Mouse (Mus musculus): ENCODE measurements around the gene Adgrb3. TPM values are rescaled to one million over a fixed set of nuclear protein-coding genes. Genes with fewer than 3 reads are reported as not detected.
A peak's percentile ranks its signal among the peaks of the same experiment; 100 is the strongest.

The Adgrb3 gene
- not detected in 2 replicates for polyA plus RNA-seq (2012; ENCODE audit: insufficient read depth, insufficient read length, low replicate concordance, missing spikeins)

DNA sequence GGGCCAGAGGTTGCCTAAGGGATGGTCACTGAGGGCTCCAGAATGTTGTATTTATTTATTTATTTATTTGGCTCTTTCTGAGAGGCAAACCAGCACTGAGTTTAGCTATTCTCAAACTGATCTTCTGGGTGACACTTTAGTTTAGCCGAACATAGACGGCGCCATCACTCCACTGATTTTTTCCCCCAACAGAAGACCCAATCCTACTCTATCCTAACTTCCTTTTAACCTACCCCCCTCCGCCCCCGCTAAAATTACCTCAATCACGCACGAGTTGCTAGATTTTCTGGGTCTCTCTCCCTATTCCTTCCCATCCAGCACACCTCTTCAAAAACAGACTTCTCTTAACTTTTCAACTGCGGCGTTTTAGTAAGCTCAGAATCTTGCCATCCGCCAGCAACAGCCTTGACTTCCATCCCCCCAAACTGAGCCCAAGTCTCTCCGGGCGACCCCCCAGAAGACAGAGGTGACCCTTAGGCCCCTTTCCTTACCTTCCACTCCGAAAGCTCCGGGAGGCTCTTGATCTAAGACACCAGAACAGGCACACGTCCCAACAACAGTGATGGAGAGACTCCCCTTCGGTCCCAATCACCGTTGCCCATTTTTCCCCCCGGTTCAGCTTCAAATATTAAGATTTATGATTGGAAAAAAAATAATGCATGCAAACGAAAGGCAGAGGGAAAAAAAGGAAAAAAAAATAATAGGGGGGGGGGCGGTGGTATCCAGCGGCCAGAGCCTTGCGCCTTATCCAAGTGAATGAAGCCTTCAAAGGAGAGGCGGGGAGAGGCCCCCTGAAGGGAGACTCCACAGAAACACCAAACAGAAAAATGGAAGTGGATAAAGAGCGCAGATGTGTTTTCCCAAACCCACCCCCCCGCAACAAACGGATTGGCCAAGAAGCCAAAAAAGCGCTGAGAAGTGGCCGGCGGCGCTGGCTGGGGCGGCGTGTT, at the start of gene Adgrb3:
Gene Adgrb3 (minus strand): TSS at position 737 of the 950 bp plus-strand sequence.
- peak within 1 kb of the TSS; percentile 88 for H3K27ac ChIP-seq (ENCODE audit: insufficient read depth, low read depth, low read length)
- H3K4me1 ChIP-seq (ENCODE audit: control insufficient read depth, insufficient read depth, low read length) = peaks cover 4% of the 10 kb centered on the region; the same call in 1 of the 2 replicates
- TF ChIP-seq POLR2A (IDR thresholded peaks at IDR 0.05; ENCODE audit: insufficient read depth, low read depth, low read length) (no peak), CTCF (IDR thresholded peaks at IDR 0.05; ENCODE audit: insufficient read depth, low read depth, low read length) (no peak)
- WGBS = 1% methylated on average over 32 of the region's 32 CpGs
- peak within 1 kb of the TSS; percentile 97 for H3K4me3 ChIP-seq (ENCODE audit: insufficient read depth, low read depth, low read length)

DNA sequence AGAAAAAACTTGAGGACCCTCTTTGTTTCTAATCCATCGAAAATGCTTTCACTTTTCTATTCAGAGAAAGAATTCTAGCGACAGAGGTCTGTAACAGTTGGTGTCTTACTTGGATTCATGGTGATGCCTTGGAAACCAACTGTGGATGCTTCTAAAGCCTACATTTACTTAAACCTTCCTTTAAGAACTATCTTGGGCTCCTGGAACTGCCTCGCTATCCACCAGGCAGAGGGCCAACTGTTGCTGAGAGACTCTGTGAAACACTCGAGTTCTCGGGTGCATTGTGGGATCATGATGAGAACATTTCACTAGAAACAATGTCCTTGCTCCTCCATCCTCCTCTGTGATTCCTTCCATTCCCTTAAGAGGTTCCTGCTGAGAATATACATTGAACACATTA, 48.0 kb upstream of the Adgrb3 start:
- no peak overlapping the region for H3K4me3 ChIP-seq (ENCODE audit: insufficient read depth, low read depth, low read length)
- no peak overlapping the region for H3K27ac ChIP-seq (ENCODE audit: insufficient read depth, low read depth, low read length)
- no peak for TF ChIP-seq POLR2A (IDR thresholded peaks at IDR 0.05; ENCODE audit: insufficient read depth, low read depth, low read length)
- no peak for TF ChIP-seq CTCF (IDR thresholded peaks at IDR 0.05; ENCODE audit: insufficient read depth, low read depth, low read length)
- 56% methylated on average over 5 of the region's 5 CpGs for WGBS
- H3K4me1 ChIP-seq (ENCODE audit: control insufficient read depth, insufficient read depth, low read length) = no peaks in the 10 kb centered on the region

DNA sequence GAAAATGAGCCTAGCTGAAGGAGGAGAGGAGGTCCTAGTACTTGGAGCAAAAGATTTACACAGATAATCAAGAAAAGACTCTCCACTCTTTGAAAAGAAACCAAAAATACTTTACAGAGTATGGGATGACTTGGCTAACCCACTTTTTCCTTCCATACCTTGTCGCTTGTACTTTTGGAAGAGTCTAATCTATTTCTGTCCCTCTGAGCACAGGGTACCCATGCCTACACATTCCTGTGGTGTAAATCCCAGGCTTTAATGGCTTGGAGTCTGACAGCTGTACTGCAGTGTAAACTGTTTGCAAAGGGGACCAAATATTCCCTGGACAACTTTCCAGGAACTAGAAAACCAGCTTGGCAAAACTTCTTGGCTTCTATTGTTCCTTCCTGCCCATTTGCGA, 28.0 kb upstream of the Adgrb3 start:
- Histone ChIP-seq H3K4me3 (ENCODE audit: insufficient read depth, low read depth, low read length) (no peak overlapping the region), H3K27ac (ENCODE audit: insufficient read depth, low read depth, low read length) (no peak overlapping the region), H3K4me1 (ENCODE audit: control insufficient read depth, insufficient read depth, low read length) (no peaks in the 10 kb centered on the region)
- WGBS = 77% methylated on average over 2 of the region's 2 CpGs
- TF ChIP-seq POLR2A (IDR thresholded peaks at IDR 0.05; ENCODE audit: insufficient read depth, low read depth, low read length) (no peak), CTCF (IDR thresholded peaks at IDR 0.05; ENCODE audit: insufficient read depth, low read depth, low read length) (no peak)

DNA sequence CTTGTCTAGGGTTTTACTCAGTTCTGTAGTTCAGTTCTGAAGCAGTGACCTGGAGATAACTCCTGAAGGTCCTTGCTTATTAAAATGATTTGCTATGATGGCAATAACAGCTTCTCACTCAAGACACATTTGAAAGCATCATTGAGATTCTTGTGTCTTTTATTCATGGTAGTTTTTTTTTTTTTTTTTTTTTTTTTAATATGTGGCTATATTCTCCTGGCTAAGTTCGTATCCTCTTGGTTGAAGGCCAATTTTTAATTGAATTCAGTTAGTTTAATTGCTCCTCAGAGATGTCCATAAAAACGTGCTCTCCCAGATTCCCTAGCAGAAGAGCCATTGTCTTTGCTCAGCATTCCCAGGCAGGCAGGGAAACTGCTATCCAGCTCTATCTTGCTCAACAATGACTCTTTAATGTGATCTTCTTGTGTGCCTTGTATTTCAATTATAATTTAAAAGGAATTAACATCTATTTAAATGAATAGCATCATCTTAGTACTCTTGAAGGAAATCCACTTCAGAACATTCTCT, 25.0 kb upstream of the Adgrb3 start:
- no peak overlapping the region for H3K27ac ChIP-seq (ENCODE audit: insufficient read depth, low read depth, low read length)
- WGBS = 29% methylated on average over 2 of the region's 2 CpGs
- no peak overlapping the region for H3K4me3 ChIP-seq (ENCODE audit: insufficient read depth, low read depth, low read length)
- H3K4me1 ChIP-seq (ENCODE audit: control insufficient read depth, insufficient read depth, low read length) = no peaks in the 10 kb centered on the region
- no peak for TF ChIP-seq POLR2A (IDR thresholded peaks at IDR 0.05; ENCODE audit: insufficient read depth, low read depth, low read length)
- TF ChIP-seq CTCF (IDR thresholded peaks at IDR 0.05; ENCODE audit: insufficient read depth, low read depth, low read length) = no peak

DNA sequence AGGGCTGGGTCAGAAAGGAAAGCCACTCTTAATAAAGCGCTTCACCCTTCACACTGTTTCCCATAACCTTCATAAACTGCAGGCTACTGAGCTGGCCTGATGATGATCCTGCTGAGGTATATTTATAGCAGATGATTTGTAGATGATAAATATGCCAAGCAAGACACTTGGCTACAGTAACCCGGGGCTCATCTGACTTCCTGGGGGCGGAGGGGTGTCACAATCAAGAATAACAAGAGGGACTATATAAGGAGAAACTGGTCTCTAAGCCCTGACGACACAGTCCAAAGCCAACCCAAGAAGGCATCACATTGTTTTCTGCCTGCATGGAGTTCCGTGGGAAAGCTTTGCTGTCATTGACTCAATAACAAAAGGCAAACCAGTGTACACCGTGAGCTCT, 2.8 kb upstream of the Adgrb3 start:
- no peaks in the 10 kb centered on the region for H3K4me1 ChIP-seq (ENCODE audit: control insufficient read depth, insufficient read depth, low read length)
- TF ChIP-seq POLR2A (IDR thresholded peaks at IDR 0.05; ENCODE audit: insufficient read depth, low read depth, low read length) (no peak), CTCF (IDR thresholded peaks at IDR 0.05; ENCODE audit: insufficient read depth, low read depth, low read length) (no peak)
- H3K27ac ChIP-seq (ENCODE audit: insufficient read depth, low read depth, low read length) = no peak overlapping the region
- 38% methylated on average over 6 of the region's 6 CpGs for WGBS
- H3K4me3 ChIP-seq (ENCODE audit: insufficient read depth, low read depth, low read length) = no peak overlapping the region

DNA sequence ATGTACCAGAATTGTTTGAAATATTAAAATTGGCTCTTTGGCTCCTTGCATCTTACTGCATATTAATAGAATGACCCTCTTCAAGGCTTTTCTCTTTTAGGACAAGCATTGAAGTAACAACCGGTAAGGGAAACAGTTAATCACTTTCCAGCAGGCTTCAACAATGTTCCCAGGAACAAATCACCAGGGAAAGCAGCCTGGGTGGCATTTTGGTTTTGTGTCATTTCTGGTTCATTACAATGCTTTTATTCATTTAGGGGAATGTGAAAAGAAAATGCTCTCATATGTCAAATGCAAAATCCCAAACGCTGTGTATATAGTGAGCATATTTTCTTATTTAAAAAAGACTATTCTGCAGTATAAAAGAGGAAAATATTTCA, 2.0 kb upstream of the Adgrb3 start:
- no peak overlapping the region for H3K4me3 ChIP-seq (ENCODE audit: insufficient read depth, low read depth, low read length)
- H3K27ac ChIP-seq (ENCODE audit: insufficient read depth, low read depth, low read length) = no peak overlapping the region
- 24% methylated on average over 2 of the region's 2 CpGs for WGBS
- no peaks in the 10 kb centered on the region for H3K4me1 ChIP-seq (ENCODE audit: control insufficient read depth, insufficient read depth, low read length)
- TF ChIP-seq POLR2A (IDR thresholded peaks at IDR 0.05; ENCODE audit: insufficient read depth, low read depth, low read length) = no peak
- TF ChIP-seq CTCF (IDR thresholded peaks at IDR 0.05; ENCODE audit: insufficient read depth, low read depth, low read length) = no peak

DNA sequence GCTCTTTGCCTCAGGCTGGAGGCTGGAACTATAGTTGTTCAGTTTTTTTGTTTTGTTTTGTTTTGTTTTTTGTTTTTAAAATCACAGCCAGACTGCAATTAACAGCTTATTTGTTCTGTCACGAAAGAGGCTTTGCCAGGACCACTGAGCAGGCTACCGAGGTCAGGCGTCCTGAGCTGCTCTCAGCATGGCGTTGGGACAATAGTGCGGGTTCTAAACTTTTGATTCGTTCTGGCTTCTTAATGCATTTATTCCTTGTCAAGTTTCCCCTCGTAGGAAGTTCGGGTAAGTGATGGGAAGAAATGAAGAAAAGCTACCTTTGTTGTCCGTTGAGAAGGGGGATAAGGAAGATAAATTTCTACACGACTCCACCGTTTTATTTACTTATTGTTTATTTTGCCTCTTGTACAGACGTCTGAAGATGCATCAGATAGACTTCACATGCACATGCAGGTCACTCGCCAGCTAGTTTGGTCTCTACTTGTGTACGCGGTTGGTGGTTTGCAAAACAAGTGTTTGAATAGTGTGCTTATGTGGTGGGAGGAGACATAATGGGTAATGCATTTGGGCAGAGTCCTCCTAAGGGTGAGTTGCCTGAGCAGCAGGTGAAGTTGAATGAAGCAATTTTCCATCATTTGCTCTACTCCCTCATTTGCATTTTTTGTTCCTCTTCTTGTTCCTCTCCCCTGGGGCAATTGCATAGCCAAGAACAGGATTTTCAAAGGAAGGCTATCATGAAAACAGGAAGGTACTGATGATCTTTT, 1.4 kb upstream of the Adgrb3 start:
- peak overlapping the region; percentile 97 for H3K4me3 ChIP-seq (ENCODE audit: insufficient read depth, low read depth, low read length)
- H3K27ac ChIP-seq (ENCODE audit: insufficient read depth, low read depth, low read length) = peak overlapping the region; percentile 49
- WGBS = 3% methylated on average over 15 of the region's 15 CpGs

DNA sequence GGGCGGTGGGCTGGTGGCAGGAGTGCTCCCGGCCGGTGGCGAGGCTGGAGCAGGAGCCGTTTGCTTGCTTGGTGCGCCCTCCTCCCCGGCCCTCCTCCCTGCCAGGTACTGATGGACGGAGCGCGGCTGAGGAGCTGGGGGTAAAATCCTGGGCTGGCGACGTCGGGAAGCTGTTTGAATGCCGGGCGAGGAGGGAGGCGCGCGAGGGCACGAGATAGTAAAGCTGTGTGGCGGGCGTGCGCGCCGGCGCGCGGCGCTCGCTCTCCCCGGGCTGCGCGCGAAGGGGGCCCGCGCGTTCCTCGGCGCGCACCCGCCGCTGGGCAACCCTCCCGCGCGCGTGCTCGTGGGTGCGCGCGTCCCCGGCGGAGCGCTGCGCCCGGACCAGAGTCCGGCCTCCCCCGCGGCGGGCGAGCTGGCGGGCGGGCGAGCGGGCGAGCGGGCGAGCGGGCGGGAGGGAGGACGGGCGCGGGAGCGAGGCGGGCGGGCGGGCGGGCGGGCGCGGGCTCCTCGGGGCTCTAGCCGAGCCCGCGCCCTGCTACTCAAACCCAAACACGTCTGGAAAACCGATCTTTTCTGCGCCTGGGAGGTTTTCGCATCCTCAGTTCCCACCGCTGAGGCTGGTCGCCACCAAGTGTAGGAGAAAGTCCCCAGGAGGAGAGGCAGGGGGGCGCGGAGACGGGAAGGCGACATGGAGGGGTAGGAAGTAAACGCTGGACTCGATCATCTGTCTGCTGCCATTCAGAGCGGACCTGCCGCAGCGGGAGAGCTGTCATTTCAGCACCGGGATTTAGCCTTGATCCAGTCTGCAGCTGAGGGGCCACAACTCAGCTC, 629 bp upstream of the Adgrb3 start:
- Histone ChIP-seq H3K27ac (ENCODE audit: insufficient read depth, low read depth, low read length) (peak overlapping the region; percentile 88), H3K4me3 (ENCODE audit: insufficient read depth, low read depth, low read length) (peak overlapping the region; percentile 97), H3K4me1 (ENCODE audit: control insufficient read depth, insufficient read depth, low read length) (no peaks in the 10 kb centered on the region)
- under 1% methylated on average over 95 of the region's 99 CpGs for WGBS
- no peak for TF ChIP-seq POLR2A (IDR thresholded peaks at IDR 0.05; ENCODE audit: insufficient read depth, low read depth, low read length)
- no peak for TF ChIP-seq CTCF (IDR thresholded peaks at IDR 0.05; ENCODE audit: insufficient read depth, low read depth, low read length)

More for the DNA sequence above, 1.4 kb upstream of the Adgrb3 start:
- H3K4me1 ChIP-seq (ENCODE audit: control insufficient read depth, insufficient read depth, low read length) = no peaks in the 10 kb centered on the region
- no peak for TF ChIP-seq CTCF (IDR thresholded peaks at IDR 0.05; ENCODE audit: insufficient read depth, low read depth, low read length)
- TF ChIP-seq POLR2A (IDR thresholded peaks at IDR 0.05; ENCODE audit: insufficient read depth, low read depth, low read length) = no peak

Data from olfactory bulb, adult 2 months (tissue).